Mouse (Mus musculus) spleen, adult 2 months (tissue): ENCODE measurements around the gene Tprgl.

Experiments used
- CTCF ChIP-seq: fragments of 200-500 bp; IDR thresholded peaks from 2 replicates; pipeline ENCODE4 v1.5.1; 2011; ENCODE audit warnings: mild to moderate bottlenecking, inconsistent platforms; ENCODE audit not compliant: insufficient read depth, insufficient read length, insufficient replicate concordance; ENCODE audit errors: extremely low read depth
- POLR2A ChIP-seq: fragments of 200-500 bp; IDR thresholded peaks from 2 replicates; pipeline ENCODE4 v1.6.1; 2011; ENCODE audit warnings: low read depth, low read length, inconsistent platforms

DNA sequence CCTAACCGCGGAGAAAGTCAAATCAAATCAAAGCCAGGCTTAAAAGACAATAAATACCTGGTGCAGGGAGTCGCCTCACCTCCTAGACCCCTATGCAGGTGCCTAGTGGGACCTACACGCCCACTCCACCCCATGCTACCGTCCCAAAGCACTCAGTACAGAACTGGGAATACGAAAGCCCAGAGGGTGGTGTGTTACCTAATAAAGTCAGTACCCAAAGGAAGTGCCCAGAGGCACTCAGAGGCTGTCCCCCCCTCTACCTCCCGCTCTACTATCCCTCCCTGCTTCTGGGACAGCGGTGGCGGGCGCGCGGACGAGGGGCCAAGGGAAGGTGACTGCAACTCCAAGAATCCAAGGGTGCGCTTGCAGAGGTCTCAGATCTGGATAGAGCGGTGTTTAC is 9.6 kb upstream of the Tprgl start:
- no peak for TF ChIP-seq POLR2A
- no peak for TF ChIP-seq CTCF
